7 mouse cellular contexts compared by ENCODE assay signal in the genomic region with DNA sequence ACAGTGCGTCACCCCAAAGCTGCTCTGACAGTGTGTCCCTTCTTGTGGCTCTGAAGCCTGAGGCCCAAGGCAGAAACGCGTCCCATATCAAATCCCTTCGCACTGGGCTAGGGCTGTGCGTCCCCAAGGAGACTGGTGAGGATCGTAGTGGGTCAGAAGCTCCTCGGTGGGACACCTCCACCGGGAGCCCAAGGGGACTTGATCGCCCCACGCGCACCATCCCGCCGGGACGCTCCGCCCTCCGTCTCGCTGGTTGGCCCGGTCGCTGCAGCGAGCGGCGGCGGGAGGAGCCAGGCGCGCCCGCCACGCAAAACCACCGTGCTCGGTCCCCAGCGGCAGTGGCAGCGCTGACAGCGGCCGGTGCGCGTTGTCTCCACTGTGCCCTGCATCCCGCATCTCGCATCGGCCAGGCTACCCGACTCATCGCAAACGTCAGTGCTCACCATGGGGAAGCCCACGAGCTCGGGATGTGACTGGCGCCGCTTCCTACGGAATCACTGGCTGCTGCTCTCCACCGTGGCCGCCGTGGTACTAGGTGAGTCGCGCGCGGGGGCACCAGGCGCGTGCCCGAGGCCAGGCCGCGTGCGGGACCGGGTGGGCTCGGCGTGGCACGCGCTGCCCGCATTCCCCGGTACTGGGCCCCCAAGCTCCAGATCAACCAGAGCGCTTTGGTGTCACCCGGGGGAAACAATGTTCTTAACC. TPM values are rescaled to one million over a fixed set of nuclear protein-coding genes. Genes with fewer than 3 reads are reported as not detected.
DNase-seq lines count a peak whose midpoint lies in the region; ATAC-seq and TF ChIP-seq lines count a peak whose summit lies in the region.

Gene Slc1a1 (plus strand): TSS at position 252 of the 702 bp plus-strand sequence.

- no peak for TF ChIP-seq EP300 in heart, adult 2 months (IDR thresholded peaks at IDR 0.05; ENCODE audit: insufficient read depth, low read depth, low read length)

- H3K27me3 ChIP-seq in heart, adult 2 months (ENCODE audit: control insufficient read depth, insufficient read depth, low read length), result peaks cover 3% of the 10 kb centered on the region; the same call in 1 of the 2 replicates
- peaks cover 43% of the 10 kb centered on the region for H3K27me3 ChIP-seq in limb, embryonic 10.5 days (ENCODE audit: low read depth, poor library complexity, severe bottlenecking)
- H3K27me3 ChIP-seq in midbrain, embryonic 10.5 days (ENCODE audit: low read depth, poor library complexity, severe bottlenecking), result peaks cover 51% of the 10 kb centered on the region
- H3K27me3 ChIP-seq in stomach, embryonic 15.5 days (replicated peaks), result peaks cover 7% of the 10 kb centered on the region; the same call in 1 of the 2 replicates

- TF ChIP-seq CTCF in heart, adult 2 months (IDR thresholded peaks at IDR 0.05), result 0 out of 2 replicates have a peak, but pooled peaks have one; percentile 11

- no peaks in the 10 kb centered on the region for H3K79me2 ChIP-seq in heart, adult 2 months (replicated peaks; ENCODE audit: control insufficient read depth, insufficient read depth, low read length)

- H3K4me3 ChIP-seq in heart, adult 2 months, result peak within 1 kb of the TSS; percentile 56
- peak within 1 kb of the TSS; percentile 72 for H3K4me3 ChIP-seq in limb, embryonic 10.5 days
- peak within 1 kb of the TSS; percentile 77 for H3K4me3 ChIP-seq in midbrain, embryonic 10.5 days
- H3K4me3 ChIP-seq in stomach, embryonic 15.5 days (replicated peaks), result peak within 1 kb of the TSS; percentile 52

- no peaks in the 10 kb centered on the region for H3K9me3 ChIP-seq in limb, embryonic 10.5 days (replicated peaks)
- H3K9me3 ChIP-seq in midbrain, embryonic 10.5 days (replicated peaks), result no peaks in the 10 kb centered on the region
- no peaks in the 10 kb centered on the region for H3K9me3 ChIP-seq in stomach, embryonic 15.5 days

- H3K27ac ChIP-seq in heart, adult 2 months, result no peak within 1 kb of the TSS
- H3K27ac ChIP-seq in limb, embryonic 10.5 days, result no peak within 1 kb of the TSS
- H3K27ac ChIP-seq in midbrain, embryonic 10.5 days (replicated peaks), result peak within 1 kb of the TSS; percentile 57
- H3K27ac ChIP-seq in stomach, embryonic 15.5 days, result no peak within 1 kb of the TSS

- H3K9ac ChIP-seq in heart, adult 2 months (ENCODE audit: low read depth, low read length), result peak within 1 kb of the TSS; percentile 64
- no peak within 1 kb of the TSS for H3K9ac ChIP-seq in stomach, embryonic 15.5 days

- no peaks in the 10 kb centered on the region for H3K36me3 ChIP-seq in heart, adult 2 months (ENCODE audit: control insufficient read depth, insufficient read depth, low read length)
- no peaks in the 10 kb centered on the region for H3K36me3 ChIP-seq in limb, embryonic 10.5 days
- no peaks in the 10 kb centered on the region for H3K36me3 ChIP-seq in midbrain, embryonic 10.5 days
- no peaks in the 10 kb centered on the region for H3K36me3 ChIP-seq in stomach, embryonic 15.5 days

- no peaks in the 10 kb centered on the region for H3K4me1 ChIP-seq in heart, adult 2 months (ENCODE audit: control insufficient read depth, insufficient read depth, low read length)
- H3K4me1 ChIP-seq in limb, embryonic 10.5 days, result peaks cover 14% of the 10 kb centered on the region
- peaks cover 15% of the 10 kb centered on the region for H3K4me1 ChIP-seq in midbrain, embryonic 10.5 days
- peaks cover 8% of the 10 kb centered on the region; the same call in 1 of the 2 replicates for H3K4me1 ChIP-seq in stomach, embryonic 15.5 days

- ATAC-seq in stomach, embryonic 15.5 days (ENCODE audit: insufficient read depth, low FRiP score, low read depth), result no peak; the same call in 1 of the 2 replicates

- WGBS in heart, adult 2 months, result under 1% methylated on average over 68 of the region's 68 CpGs
- 1% methylated on average over 68 of the region's 68 CpGs for WGBS in limb, embryonic 10.5 days
- under 1% methylated on average over 66 of the region's 68 CpGs for WGBS in midbrain, embryonic 10.5 days
- WGBS in stomach, embryonic 15.5 days, result under 1% methylated on average over 68 of the region's 68 CpGs

- intact Hi-C loops in heart, adult 2 months (cut with DNase I), result loop anchor here (5.0 kb wide), 1 partner anchor 42 kb away; no protein-coding TSS in a partner anchor

- TF ChIP-seq POLR2A in heart, adult 2 months (IDR thresholded peaks at IDR 0.05; ENCODE audit: insufficient read depth, low read depth, low read length), result peak; percentile 48; the same call in 1 of the 2 replicates

- peak; percentile 47 for DNase-seq in brain, embryonic 18.5 days (ENCODE audit: low read depth, low spot score)
- peak; percentile 40 for DNase-seq in embryo, embryonic 9.5 days (ENCODE audit: extremely low spot score)
- peak; percentile 47 to 61 for DNase-seq in heart, adult 2 months
- peak; percentile 74 for DNase-seq in kidney, adult 9 months
- DNase-seq in limb, embryonic 10.5 days (ENCODE audit: low spot score), result peak; percentile 62
- peak; percentile 60 for DNase-seq in midbrain, embryonic 10.5 days (ENCODE audit: low spot score)

- H3K4me2 ChIP-seq in stomach, embryonic 15.5 days, result peak within 1 kb of the TSS; percentile 98

RNA-seq across cellular contexts. Expression of gene Slc1a1, which starts in this region (rescaled TPM):
- 1 to 10 TPM; 1.3 to 2.9 TPM for total RNA-seq in heart, adult 2 months (2021)
- polyA plus RNA-seq in heart, adult 2 months (2012; rRNA removed), result 2.2 and 2.5 TPM in 2 replicates
- 0.13 and 0.15 TPM in 2 replicates for polyA plus RNA-seq in limb, embryonic 10.5 days (2016; fragmentation: Nextera tagmentation; extraction: Ambion mirVana)
- polyA plus RNA-seq in midbrain, embryonic 10.5 days (2016; fragmentation: Nextera tagmentation; extraction: Ambion mirVana), result 0.54 and 0.66 TPM in 2 replicates
- 0.36 and 0.57 TPM in 2 replicates for polyA plus RNA-seq in stomach, embryonic 15.5 days (2015; fragmentation: Nextera tagmentation; extraction: Ambion mirVana)

Comparison
In these comparisons a context has a peak if more than half of its experiments do, and no peak if none do; other contexts are left out.
1. Peak in DNase-seq and H3K4me3 ChIP-seq in limb, embryonic 10.5 days; RNA of the gene not detected or under 1 TPM.
2. Peak in DNase-seq, H3K4me3 ChIP-seq and H3K27ac ChIP-seq in midbrain, embryonic 10.5 days; RNA of the gene not detected or under 1 TPM.